Mouse (Mus musculus) embryo, embryonic 10 days (tissue): ENCODE data around the gene Smarcd2.

Source experiments
- DNase-seq: peaks from one replicate; pipeline ENCODE4 v3.0.0-alpha.2; 2015; ENCODE audit warnings: low spot score

Smarcd2 gene

GRCm38 (mm10) chr11:106272644-106273310, at the start of gene Smarcd2:
Gene Smarcd2 (minus strand): TSS chr11:106272972.
- DNase-seq, result peak; percentile 97

GRCm38 (mm10) chr11:106318406-106319366, 45.9 kb upstream of the Smarcd2 start:
- no peak for DNase-seq

GRCm38 (mm10) chr11:106317801-106318200, 45.0 kb upstream of the Smarcd2 start:
- no peak for DNase-seq

- DNase-seq, result no peak
These were observed 43.6 kb upstream of the Smarcd2 start for GRCm38 (mm10) chr11:106316416-106316815.

- no peak for DNase-seq
These were observed 41.6 kb upstream of the Smarcd2 start, which contains the start of gene Cd79b for GRCm38 (mm10) chr11:106314333-106314812. Gene Cd79b (minus strand): TSS chr11:106314762.

- no peak for DNase-seq
These were observed 40.8 kb upstream of the Smarcd2 start for GRCm38 (mm10) chr11:106313533-106313932.

- no peak for DNase-seq
These were observed 37.4 kb upstream of the Smarcd2 start for GRCm38 (mm10) chr11:106310123-106310522.

GRCm38 (mm10) chr11:106308162-106308561, 35.4 kb upstream of the Smarcd2 start:
- no peak for DNase-seq

GRCm38 (mm10) chr11:106307432-106307831, 34.7 kb upstream of the Smarcd2 start:
- no peak for DNase-seq

- no peak for DNase-seq
These were observed 34.0 kb upstream of the Smarcd2 start for GRCm38 (mm10) chr11:106306758-106307157.

GRCm38 (mm10) chr11:106306065-106306385, 33.3 kb upstream of the Smarcd2 start:
- DNase-seq, result no peak

- no peak for DNase-seq
These were observed 32.7 kb upstream of the Smarcd2 start for GRCm38 (mm10) chr11:106305348-106306064.

GRCm38 (mm10) chr11:106302634-106303033, 29.9 kb upstream of the Smarcd2 start:
- DNase-seq, result peak; percentile 89

- DNase-seq, result no peak
These were observed 29.0 kb upstream of the Smarcd2 start, which contains the start of gene Gh for GRCm38 (mm10) chr11:106301765-106302164. Gene Gh (minus strand): TSS chr11:106301865.

- DNase-seq, result no peak
These were observed 19.1 kb upstream of the Smarcd2 start for GRCm38 (mm10) chr11:106291861-106292260.

- DNase-seq, result no peak
These were observed 17.6 kb upstream of the Smarcd2 start for GRCm38 (mm10) chr11:106290376-106290775.

- no peak for DNase-seq
These were observed 16.6 kb upstream of the Smarcd2 start for GRCm38 (mm10) chr11:106289369-106289768.

GRCm38 (mm10) chr11:106286987-106287386, 14.2 kb upstream of the Smarcd2 start:
- no peak for DNase-seq

GRCm38 (mm10) chr11:106286206-106286605, 13.4 kb upstream of the Smarcd2 start:
- DNase-seq, result no peak

- DNase-seq, result no peak
These were observed 11.4 kb upstream of the Smarcd2 start for GRCm38 (mm10) chr11:106284126-106284525.

- no peak for DNase-seq
These were observed 10.6 kb upstream of the Smarcd2 start for GRCm38 (mm10) chr11:106283371-106283770.

- DNase-seq, result no peak
These were observed 9.7 kb upstream of the Smarcd2 start for GRCm38 (mm10) chr11:106282452-106282851.
